Mouse (Mus musculus) lung, embryonic 15.5 days (tissue): ENCODE measurements around the gene Fam162a. TPM values are rescaled to one million over a fixed set of nuclear protein-coding genes. Genes with fewer than 3 reads are reported as not detected.
"Not testable (repeated sequence)": the region's sequence is repeated elsewhere in the genome, so short reads cannot be mapped to it uniquely, and the experiment has no call there.

Experiments
- ATAC-seq: fragments of 200-750 bp; cut with Nextera tagmentation; 2 replicates; pipeline ENCODE4 v1.8.0; 2017; ENCODE audit warnings: moderate number of reproducible peaks, borderline replicate concordance; ENCODE audit not compliant: low FRiP score, low TSS enrichment; ENCODE audit errors: extremely low read depth
- H3K27ac ChIP-seq: fragments of 300-500 bp; sonication (generic); 2 replicates; pipeline ENCODE4 v1.5.1; 2015; ENCODE audit warnings: moderate library complexity, mild to moderate bottlenecking, inconsistent platforms
- H3K27me3 ChIP-seq: fragments of 300-500 bp; sonication (generic); 2 replicates; pipeline ENCODE4 v1.6.1; 2015; ENCODE audit warnings: inconsistent platforms
- H3K36me3 ChIP-seq: fragments of 300-500 bp; sonication (generic); 2 replicates; pipeline ENCODE4 v1.6.1; 2015; ENCODE audit warnings: inconsistent platforms
- H3K4me1 ChIP-seq: fragments of 300-500 bp; sonication (generic); 2 replicates; pipeline ENCODE4 v1.6.1; 2015; ENCODE audit warnings: inconsistent platforms
- H3K4me2 ChIP-seq: fragments of 300-500 bp; sonication (generic); 2 replicates; pipeline ENCODE4 v1.6.1; 2015; ENCODE audit warnings: inconsistent platforms, mild to moderate bottlenecking, moderate library complexity
- H3K4me3 ChIP-seq: fragments of 300-500 bp; sonication (generic); 2 replicates; pipeline ENCODE4 v1.5.1; 2015; ENCODE audit warnings: mild to moderate bottlenecking, inconsistent platforms
- H3K9ac ChIP-seq: fragments of 300-500 bp; sonication (generic); 2 replicates; pipeline ENCODE4 v1.6.1; 2015; ENCODE audit warnings: inconsistent platforms
- H3K9me3 ChIP-seq: fragments of 300-500 bp; sonication (generic); 2 replicates; pipeline ENCODE4 v1.6.1; 2016; ENCODE audit warnings: inconsistent platforms
- WGBS: fragments of 180-500 bp; shearing (Covaris S2); methylation state at CpG from one replicate; pipeline ENCODE4 v1.1.7; 2015; 5-methylcytosine and 5-hydroxymethylcytosine counted together
- polyA plus RNA-seq: library from polyadenylated mRNA; unstranded; fragments of >200 nt; fragmentation: Nextera tagmentation; extraction: Ambion mirVana; gene quantifications from 2 replicates; pipeline ENCODE4 v1.2.1, GENCODE M21; 2015

Gene Fam162a
- polyA plus RNA-seq, 1 experiment from 2014 or later, result 318 TPM

- no peak for ATAC-seq
- Histone ChIP-seq H3K27me3 (no peaks in the 10 kb centered on the region), H3K9me3 (no peaks in the 10 kb centered on the region), H3K36me3 (peaks cover 16% of the 10 kb centered on the region), H3K9ac (no peak overlapping the region), H3K4me3 (no peak overlapping the region), H3K4me2 (no peak overlapping the region), H3K4me1 (no peaks in the 10 kb centered on the region; the same call in 1 of the 2 replicates), H3K27ac (no peak overlapping the region)
- WGBS, result 78% methylated on average over 8 of the region's 8 CpGs
Observed at GRCm38 (mm10) chr16:36054920-36055319, 16.5 kb downstream of the Fam162a start.

GRCm38 (mm10) chr16:36053524-36054275 lies 17.7 kb downstream of the Fam162a start:
- 73% methylated on average over 6 of the region's 6 CpGs for WGBS
- no peak overlapping the region for H3K4me2 ChIP-seq
- no peak overlapping the region for H3K27ac ChIP-seq
- peaks cover 28% of the 10 kb centered on the region for H3K36me3 ChIP-seq
- no peaks in the 10 kb centered on the region; the same call in 1 of the 2 replicates for H3K4me1 ChIP-seq
- H3K9me3 ChIP-seq, result no peaks in the 10 kb centered on the region
- H3K9ac ChIP-seq, result no peak overlapping the region
- no peak for ATAC-seq
- H3K4me3 ChIP-seq, result no peak overlapping the region
- H3K27me3 ChIP-seq, result no peaks in the 10 kb centered on the region

- no peak for ATAC-seq
Observed at GRCm38 (mm10) chr16:36051491-36051890, 19.9 kb downstream of the Fam162a start.

GRCm38 (mm10) chr16:36047538-36047937 lies 23.9 kb downstream of the Fam162a start:
- no peak overlapping the region for H3K9ac ChIP-seq
- no peak overlapping the region for H3K4me2 ChIP-seq
- H3K9me3 ChIP-seq, result no peaks in the 10 kb centered on the region
- no peaks in the 10 kb centered on the region for H3K27me3 ChIP-seq
- H3K4me1 ChIP-seq, result peaks cover 2% of the 10 kb centered on the region; the same call in 1 of the 2 replicates
- peaks cover 83% of the 10 kb centered on the region for H3K36me3 ChIP-seq
- WGBS, result 82% methylated on average over 4 of the region's 4 CpGs
- ATAC-seq, result no peak
- H3K4me3 ChIP-seq, result no peak overlapping the region
- no peak overlapping the region for H3K27ac ChIP-seq

More at GRCm38 (mm10) chr16:36051491-36051890, 19.9 kb downstream of the Fam162a start:
- H3K9me3 ChIP-seq, result no peaks in the 10 kb centered on the region
- H3K4me1 ChIP-seq, result no peaks in the 10 kb centered on the region
- WGBS, result 90% methylated on average over 6 of the region's 6 CpGs
- H3K36me3 ChIP-seq, result peaks cover 47% of the 10 kb centered on the region
- H3K27me3 ChIP-seq, result no peaks in the 10 kb centered on the region
- H3K4me2 ChIP-seq, result no peak overlapping the region
- no peak overlapping the region for H3K4me3 ChIP-seq
- H3K27ac ChIP-seq, result no peak overlapping the region
- H3K9ac ChIP-seq, result no peak overlapping the region

GRCm38 (mm10) chr16:36043964-36044363 lies 27.4 kb downstream of the Fam162a start:
- no peak overlapping the region for H3K4me2 ChIP-seq
- no peak for ATAC-seq
- H3K27me3 ChIP-seq, result no peaks in the 10 kb centered on the region
- peaks cover 11% of the 10 kb centered on the region; the same call in 1 of the 2 replicates for H3K4me1 ChIP-seq
- no peak overlapping the region for H3K9ac ChIP-seq
- WGBS, result 86% methylated on average over 4 of the region's 4 CpGs
- no peak overlapping the region for H3K4me3 ChIP-seq
- peaks cover 57% of the 10 kb centered on the region for H3K36me3 ChIP-seq
- H3K9me3 ChIP-seq, result no peaks in the 10 kb centered on the region
- no peak overlapping the region for H3K27ac ChIP-seq

GRCm38 (mm10) chr16:36043073-36043472 lies 28.3 kb downstream of the Fam162a start:
- H3K4me1 ChIP-seq, result peaks cover 11% of the 10 kb centered on the region; the same call in 1 of the 2 replicates
- no peaks in the 10 kb centered on the region for H3K9me3 ChIP-seq
- H3K36me3 ChIP-seq, result peaks cover 48% of the 10 kb centered on the region
- H3K9ac ChIP-seq, result no peak overlapping the region
- WGBS, result 70% methylated on average over 10 of the region's 10 CpGs
- no peaks in the 10 kb centered on the region for H3K27me3 ChIP-seq
- no peak for ATAC-seq
- no peak overlapping the region for H3K27ac ChIP-seq
- no peak overlapping the region for H3K4me3 ChIP-seq
- no peak overlapping the region for H3K4me2 ChIP-seq

- ATAC-seq, result no peak
Observed at GRCm38 (mm10) chr16:36041625-36042020, 29.8 kb downstream of the Fam162a start.

GRCm38 (mm10) chr16:36040640-36041624 lies 30.5 kb downstream of the Fam162a start, which contains the start of gene Wdr5b:
TSS of gene Wdr5b (plus strand) at chr16:36041190.
- Histone ChIP-seq H3K4me2 (peak within 1 kb of the TSS; percentile 70), H3K27ac (peak within 1 kb of the TSS; percentile 82), H3K4me1 (peaks cover 11% of the 10 kb centered on the region; the same call in 1 of the 2 replicates), H3K27me3 (no peaks in the 10 kb centered on the region), H3K36me3 (peaks cover 30% of the 10 kb centered on the region), H3K9me3 (no peaks in the 10 kb centered on the region), H3K4me3 (peak within 1 kb of the TSS; percentile 62), H3K9ac (peak within 1 kb of the TSS; percentile 60)
- 2% methylated on average over 39 of the region's 39 CpGs for WGBS
- peak; percentile 96 for ATAC-seq

More at GRCm38 (mm10) chr16:36041625-36042020, 29.8 kb downstream of the Fam162a start:
- WGBS, result 30% methylated on average over 11 of the region's 11 CpGs
- peak overlapping the region; percentile 70 for H3K4me2 ChIP-seq
- H3K36me3 ChIP-seq, result peaks cover 37% of the 10 kb centered on the region
- H3K4me1 ChIP-seq, result peaks cover 11% of the 10 kb centered on the region; the same call in 1 of the 2 replicates
- H3K27me3 ChIP-seq, result no peaks in the 10 kb centered on the region
- H3K9ac ChIP-seq, result peak overlapping the region; percentile 60
- H3K27ac ChIP-seq, result peak overlapping the region; percentile 82
- H3K4me3 ChIP-seq, result peak overlapping the region; percentile 62
- no peaks in the 10 kb centered on the region for H3K9me3 ChIP-seq

- not testable (repeated sequence) for H3K27me3 ChIP-seq, H3K9me3 ChIP-seq, H3K4me1 ChIP-seq, H3K4me2 ChIP-seq, H3K9ac ChIP-seq, H3K4me3 ChIP-seq, ATAC-seq, H3K27ac ChIP-seq
- 88% methylated on average over 1 of the region's 2 CpGs for WGBS
- H3K36me3 ChIP-seq, result peaks cover 34% of the 10 kb centered on the region
Observed at GRCm38 (mm10) chr16:36028120-36028519, 43.3 kb downstream of the Fam162a start.

- Histone ChIP-seq H3K4me3 (no peak overlapping the region), H3K9ac (no peak overlapping the region), H3K27me3 (no peaks in the 10 kb centered on the region), H3K27ac (no peak overlapping the region), H3K4me1 (no peaks in the 10 kb centered on the region), H3K36me3 (peaks cover 13% of the 10 kb centered on the region), H3K4me2 (no peak overlapping the region), H3K9me3 (no peaks in the 10 kb centered on the region)
- WGBS, result 80% methylated on average over 1 of the region's 1 CpGs
- ATAC-seq, result no peak
Observed at GRCm38 (mm10) chr16:36016335-36016734, 55.1 kb downstream of the Fam162a start.

- Histone ChIP-seq H3K4me1 (no peaks in the 10 kb centered on the region), H3K4me3 (no peak overlapping the region), H3K27ac (no peak overlapping the region), H3K36me3 (peaks cover 13% of the 10 kb centered on the region; the same call in 1 of the 2 replicates), H3K4me2 (no peak overlapping the region), H3K27me3 (no peaks in the 10 kb centered on the region), H3K9ac (no peak overlapping the region), H3K9me3 (no peaks in the 10 kb centered on the region)
- no peak for ATAC-seq
- WGBS, result 90% methylated on average over 3 of the region's 3 CpGs
Observed at GRCm38 (mm10) chr16:36008396-36008795, 63.0 kb downstream of the Fam162a start.
